Mouse (Mus musculus) mature B cell (primary cell): ENCODE measurements around the gene Sh3bp2.
"Not testable (repeated sequence)": the region's sequence is repeated elsewhere in the genome, so short reads cannot be mapped to it uniquely, and the experiment has no call there.

Experiments
- in situ Hi-C: fragments of 300-500 bp; cut with MboI; formaldehyde crosslinking; loops from 2 replicates; pipeline ENCODE4 v1.14.3; 2019

Sh3bp2 gene

DNA sequence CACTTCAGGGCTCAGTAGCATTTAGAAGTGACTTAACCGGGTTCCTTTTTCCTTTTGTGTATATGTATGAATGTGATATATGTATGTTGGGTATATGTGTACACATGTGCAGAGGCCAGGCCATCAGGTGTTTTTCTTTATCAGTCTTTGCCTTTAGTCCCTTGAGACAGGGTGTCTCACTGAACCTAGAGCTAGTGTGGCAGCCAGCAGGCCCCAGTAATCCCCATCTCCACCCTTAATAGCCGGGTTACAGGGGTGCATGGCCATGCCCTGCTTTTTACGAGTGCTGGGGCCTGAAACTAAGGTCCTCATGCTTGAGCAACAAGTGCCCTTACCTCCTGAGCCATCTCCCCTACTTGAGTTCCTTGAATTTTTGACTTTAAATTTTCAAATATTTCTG is 45.9 kb downstream of the Sh3bp2 start:
- in situ Hi-C loops, result no loop called here

DNA sequence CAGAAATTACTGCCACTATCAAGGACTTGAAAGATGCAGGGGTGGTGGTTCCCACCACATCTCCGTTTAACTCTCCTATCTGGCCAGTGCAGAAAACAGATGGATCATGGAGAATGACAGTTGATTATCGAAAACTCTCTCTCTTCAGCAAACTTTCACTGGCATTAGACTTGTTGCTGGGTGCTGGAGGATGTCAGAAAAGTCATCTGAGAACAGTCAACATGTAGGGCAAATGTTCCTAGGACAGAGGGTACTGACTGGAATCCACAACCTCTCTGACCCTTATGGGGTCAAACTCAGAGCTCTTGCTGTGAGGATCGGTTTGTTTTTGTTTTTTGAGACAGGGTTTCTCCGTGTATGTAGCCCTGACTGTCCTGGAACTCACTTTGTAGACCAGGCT is 46.9 kb downstream of the Sh3bp2 start:
- in situ Hi-C loops, result not testable (repeated sequence)

DNA sequence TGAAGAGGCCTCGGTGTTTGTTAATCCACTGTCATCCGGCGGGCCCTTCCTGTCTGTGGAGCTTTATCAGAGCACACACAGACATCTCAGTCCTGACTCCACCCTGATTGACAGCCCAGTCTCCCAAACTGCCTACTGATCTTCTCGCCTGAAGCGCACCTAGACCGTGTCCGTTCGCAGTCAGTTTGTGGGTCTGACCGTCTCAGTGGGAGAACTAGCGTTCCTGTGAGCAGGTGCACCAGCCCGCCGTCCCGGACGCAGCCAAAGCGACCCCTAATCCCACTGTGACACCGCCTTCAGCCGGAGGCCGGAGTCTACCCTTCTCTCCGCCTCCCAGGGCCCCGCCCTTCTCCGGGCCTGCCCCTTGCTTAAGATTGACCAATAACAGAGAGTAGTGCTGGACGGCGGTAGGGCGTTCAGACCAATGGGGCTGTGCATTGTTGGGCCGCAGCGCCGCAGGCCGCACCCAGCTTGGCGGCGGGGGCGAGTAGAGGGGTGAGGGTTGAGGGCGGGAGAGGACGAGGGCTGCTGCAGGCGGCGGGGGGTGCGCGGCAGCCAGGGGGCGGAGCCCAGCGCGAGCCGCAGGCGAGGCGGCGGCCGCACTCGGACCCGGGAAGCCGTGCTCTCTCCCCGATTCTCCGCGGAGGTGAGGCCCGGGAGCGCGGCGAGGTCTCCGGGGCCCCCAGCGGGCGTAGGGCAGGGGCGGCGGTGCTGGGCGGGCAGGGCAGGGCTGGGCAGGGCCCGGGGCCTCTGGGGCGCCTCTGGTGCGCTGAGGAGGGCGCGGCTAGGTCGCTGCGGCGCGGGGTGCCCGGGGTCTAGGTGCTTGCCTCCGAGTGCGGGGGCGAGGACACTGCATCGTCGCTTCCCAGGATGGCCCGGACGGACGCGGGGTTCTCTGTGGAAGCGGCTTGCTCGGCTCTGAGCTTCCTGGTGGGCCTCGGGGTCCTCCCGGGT is 47.9 kb downstream of the Sh3bp2 start, which contains the start of gene Add1:
Add1 (plus strand) TSS at position 397 of the 954 bp plus-strand sequence.
- in situ Hi-C loops, result no loop called here

DNA sequence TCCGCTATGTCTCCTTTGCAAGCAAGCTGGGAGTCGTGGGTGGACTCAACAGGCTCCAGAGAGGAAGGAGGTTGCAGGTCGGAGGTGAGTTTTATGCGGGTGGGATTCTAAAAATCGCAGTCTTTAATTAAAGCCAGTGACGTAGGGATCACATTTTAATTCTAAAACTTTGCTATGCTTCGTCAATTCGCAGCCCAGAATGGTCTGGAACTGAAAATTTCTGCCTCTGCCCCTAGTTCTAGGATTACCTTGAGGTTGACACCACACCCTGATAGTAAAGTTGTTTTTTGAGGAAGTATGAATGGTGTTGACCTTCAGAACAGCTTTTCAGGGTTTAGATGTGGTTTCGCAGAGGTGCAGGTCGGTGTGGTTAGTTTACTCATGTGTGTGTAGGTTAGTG is 49.1 kb downstream of the Sh3bp2 start:
- in situ Hi-C loops, result no loop called here

DNA sequence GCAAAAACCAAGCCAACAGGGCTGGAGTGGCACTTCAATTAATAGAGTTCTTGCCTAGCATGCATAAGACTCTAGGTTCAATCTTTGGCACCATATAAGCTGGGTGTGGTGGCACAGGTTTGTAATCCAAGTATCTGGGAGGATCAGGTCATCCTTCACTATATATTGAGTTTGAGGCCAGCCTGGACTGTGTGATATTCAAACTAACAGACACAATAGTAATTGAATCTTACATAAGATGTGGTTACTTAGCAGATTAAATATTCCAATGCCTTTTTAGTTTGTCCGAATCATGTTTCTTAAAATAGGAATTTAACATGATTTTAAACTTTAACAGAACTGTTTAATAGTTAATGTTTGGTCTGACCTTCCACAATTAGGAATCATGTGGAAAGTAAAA is 50.6 kb downstream of the Sh3bp2 start:
- in situ Hi-C loops, result no loop called here

DNA sequence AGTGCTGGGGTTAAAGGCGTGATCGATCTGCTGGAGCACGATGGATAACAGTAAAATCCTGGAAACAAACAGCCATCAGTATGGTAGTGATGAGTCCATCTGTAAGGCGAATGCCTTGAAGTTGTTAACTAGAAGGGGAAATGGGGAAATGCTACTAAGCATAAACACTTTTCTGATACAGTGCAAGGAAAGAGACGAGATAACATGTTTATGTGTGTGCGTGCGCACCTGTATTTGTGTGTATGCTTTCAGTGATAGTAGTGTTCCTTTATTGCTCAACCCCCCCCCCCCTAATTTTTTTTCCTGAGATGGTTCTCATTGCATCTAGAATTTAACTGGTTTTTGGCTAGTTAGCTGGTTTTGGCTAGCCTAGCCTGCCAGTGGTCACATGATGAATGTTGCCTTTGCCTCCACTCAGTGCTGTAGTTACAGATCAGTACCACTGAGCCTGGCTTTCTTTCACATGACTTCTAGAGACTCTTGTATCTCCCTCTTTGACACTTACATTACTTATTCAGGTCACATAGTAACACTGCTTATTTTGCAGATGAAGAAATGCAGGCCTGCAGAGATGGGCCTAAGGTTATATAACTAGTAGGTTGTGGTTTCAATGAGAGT is 52.5 kb downstream of the Sh3bp2 start:
- in situ Hi-C loops, result no loop called here

DNA sequence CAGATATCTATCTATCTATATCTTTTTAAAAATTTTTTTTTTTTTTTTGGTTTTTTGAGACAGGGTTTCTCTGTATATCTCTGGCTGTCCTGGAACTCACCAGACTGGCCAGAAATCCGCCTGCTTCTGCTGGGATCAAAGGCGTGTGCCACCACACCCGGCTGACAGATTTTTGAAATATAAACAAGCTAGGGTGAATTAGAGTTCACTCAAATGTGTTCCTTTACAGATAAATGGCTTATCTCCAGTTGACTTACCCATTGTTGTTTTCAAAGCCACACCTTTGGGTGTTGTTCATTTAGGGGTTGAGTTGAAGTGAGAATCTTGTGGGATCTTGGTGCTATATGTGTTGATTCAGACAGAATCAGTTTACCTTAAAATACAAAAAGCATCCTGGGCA is 53.7 kb downstream of the Sh3bp2 start:
- in situ Hi-C loops, result no loop called here

DNA sequence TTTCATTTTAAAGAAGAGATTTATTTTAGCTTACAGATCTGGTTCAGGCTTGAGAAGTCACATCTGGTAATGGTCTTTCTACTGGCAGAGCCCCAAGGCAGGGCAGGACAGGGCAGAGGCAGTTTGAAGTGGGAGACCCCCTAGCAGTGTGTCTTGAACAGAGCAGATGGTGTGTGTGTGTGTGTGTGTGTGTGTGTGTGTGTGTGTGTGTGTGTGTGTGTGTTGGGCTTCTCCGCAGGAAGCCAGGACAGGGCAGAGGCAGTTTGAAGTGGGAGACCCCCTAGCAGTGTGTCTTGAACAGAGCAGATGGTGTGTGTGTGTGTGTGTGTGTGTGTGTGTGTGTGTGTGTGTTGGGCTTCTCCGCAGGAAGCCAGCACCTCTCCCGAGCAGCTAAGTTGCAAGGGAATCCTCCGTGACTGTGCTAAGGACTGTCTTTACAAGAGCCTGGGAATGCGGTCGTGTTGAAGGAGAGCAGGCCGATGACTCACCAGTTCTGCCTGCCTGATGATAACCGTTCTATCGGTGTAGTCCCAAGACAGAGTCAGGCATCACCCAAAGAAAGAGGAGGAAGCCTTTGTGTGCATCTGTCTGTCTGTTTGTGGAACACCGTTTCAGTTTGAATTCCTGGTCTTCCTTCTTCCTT is 56.2 kb downstream of the Sh3bp2 start:
- in situ Hi-C loops, result not testable (repeated sequence)

DNA sequence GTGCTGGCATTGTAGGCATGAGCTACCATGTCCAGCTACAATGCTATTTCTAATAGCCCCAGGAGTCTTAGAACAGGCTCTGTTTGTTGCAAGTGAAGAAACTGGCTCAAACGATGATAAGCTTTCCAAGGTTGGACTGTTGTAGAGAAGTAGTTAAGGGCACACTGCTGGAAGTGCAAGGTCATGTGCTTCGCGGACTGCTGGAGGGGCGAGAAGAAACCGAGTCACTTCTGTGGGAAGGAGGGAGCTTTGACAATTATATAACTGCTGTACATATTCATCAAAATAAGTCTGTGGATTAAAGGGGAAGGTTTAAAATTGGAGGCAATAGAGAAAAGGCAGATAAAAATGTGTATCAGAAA is 56.7 kb downstream of the Sh3bp2 start:
- in situ Hi-C loops, result no loop called here

DNA sequence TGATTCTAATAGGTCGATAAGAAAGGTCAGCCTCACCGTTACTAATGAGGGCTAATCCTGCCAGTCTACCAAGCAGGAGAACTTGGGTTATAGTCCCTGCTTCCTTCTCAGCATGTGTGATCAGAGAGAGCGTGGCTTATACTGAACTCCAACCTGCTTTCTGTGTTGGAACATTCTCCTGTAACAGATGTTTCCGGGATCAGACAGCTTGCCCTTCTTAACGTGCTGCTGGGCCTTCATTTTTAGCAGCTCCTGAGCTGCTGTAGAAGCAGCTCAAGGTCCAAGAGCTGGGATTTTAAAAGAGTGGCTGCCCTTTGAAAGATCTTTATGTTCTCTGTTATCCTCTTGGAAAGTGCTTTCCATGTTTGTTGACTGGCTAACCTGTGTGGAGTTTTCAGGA is 59.6 kb downstream of the Sh3bp2 start:
- in situ Hi-C loops, result no loop called here

DNA sequence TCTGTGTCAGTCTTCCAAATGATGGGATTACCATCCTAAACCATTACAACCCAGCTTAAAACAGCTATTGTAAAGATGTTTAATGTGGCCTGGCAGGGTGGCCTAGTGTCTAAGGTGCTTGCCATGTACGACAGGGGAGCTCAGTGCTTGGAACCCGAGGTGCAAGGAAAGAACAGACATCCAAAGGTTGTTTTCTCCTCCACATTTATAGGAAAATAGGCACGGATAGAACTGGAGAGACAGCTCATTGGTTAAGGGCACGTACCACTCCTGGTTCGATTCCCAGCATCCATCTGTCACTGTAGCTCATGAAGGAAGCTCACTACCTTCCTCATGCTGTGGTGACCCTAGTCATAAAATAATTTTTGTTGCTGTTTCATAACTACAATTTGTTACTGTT is 62.2 kb downstream of the Sh3bp2 start:
- in situ Hi-C loops, result no loop called here

DNA sequence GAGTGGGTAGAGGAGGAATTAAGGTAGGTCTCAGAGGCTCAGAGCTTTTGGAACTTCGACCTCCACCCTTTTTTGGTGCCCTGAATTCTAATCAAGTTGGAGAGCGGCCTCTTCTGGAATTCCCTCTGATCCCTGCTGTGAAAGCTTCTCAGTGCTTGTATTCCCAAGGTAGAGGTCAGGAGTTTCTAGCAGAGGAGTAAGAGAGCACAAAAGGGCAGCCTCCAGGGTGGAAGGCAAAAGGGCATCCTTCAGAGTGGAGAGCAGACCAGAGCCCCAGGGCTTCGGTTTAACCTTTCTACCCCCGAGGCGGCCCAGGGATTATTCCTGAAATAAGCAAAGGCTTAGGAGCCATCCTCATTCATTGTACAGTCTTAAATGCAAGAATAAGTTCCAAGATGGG is 64.4 kb downstream of the Sh3bp2 start:
- in situ Hi-C loops, result no loop called here

DNA sequence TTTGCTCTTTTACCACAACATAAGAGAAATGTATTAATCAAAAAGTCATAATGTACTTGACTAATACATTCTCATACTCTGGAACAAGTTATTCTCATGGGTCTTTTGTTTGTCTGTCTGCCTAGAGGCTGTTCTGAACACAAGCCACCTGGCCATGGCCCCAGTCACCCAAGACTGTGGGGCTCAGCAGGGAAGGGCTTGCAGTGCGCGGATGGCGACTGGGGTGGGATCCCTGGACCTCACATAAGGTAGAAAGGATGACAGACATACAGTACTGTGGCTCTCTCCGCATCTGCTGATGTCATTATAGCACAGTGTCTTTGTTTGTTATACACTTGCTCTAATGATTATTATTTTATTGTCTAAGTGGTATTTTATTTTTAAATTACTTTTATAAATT is 65.1 kb downstream of the Sh3bp2 start:
- in situ Hi-C loops, result no loop called here

DNA sequence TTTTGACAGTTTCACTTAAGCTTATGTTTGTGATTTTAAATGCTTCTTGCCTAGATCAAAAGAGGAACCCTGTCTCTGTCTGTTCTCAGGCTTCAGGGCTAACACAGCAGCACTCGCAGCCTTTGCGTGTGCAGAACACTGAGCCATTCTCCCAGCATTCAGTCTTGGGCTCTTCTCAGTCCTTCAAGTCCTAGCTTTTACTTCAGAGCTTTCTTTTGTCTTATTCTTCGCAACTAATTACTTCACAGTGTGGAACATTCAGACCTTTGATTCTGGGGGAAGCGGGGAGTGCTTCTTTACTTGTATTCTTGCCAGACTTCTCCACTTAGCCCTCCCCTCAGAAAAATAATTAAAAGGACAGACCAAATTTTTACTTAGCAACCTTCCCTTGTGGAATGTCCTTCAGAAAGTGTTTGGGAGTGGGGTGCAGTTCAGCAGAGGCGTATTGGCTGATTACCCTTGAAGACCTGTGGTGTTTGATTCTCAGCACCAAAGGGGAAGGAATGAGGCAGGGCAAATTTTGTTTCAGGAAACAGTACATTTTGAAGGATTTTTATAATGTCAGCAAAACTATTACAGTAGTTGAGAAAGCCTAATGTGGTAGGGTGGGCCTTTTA is 65.9 kb downstream of the Sh3bp2 start:
- in situ Hi-C loops, result no loop called here

DNA sequence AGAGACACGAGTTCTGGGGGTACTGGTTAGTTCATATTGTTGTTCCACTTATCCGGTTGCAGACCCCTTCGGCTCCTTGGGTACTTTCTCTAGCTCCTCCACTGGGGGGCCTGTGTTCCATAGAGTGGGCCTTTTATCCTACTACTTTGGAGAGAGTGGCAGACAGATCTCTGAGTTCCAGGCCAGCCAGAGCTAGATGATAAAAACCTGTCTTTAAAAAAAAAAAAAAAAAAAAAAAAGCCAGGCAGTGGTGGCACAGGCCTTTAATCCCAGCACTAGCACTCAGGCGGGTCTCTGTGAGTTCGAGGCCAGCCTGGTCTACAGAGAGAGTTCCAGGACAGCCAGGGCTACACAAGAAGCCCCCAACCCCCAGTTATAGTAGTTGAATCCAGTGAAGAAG is 66.6 kb downstream of the Sh3bp2 start:
- in situ Hi-C loops, result not testable (repeated sequence)

DNA sequence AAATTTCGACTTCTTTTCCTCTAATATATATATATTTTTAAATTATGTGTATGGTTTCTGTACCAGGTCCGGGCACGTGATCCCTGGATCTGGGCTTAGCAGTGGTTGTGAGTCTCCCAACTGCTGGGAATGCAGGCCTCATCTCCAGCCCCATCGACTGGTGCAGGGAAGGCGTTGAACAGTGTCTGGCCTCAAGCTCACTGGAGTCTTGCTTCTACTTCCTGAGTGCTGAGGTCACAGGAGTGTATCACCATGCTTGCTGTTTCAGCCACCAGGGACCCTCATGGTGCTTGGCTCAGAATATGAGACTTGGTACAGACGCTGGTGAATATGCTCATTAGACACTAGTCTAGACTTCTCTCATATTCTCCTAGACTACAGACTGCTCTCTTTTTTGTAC is 67.0 kb downstream of the Sh3bp2 start:
- in situ Hi-C loops, result no loop called here

DNA sequence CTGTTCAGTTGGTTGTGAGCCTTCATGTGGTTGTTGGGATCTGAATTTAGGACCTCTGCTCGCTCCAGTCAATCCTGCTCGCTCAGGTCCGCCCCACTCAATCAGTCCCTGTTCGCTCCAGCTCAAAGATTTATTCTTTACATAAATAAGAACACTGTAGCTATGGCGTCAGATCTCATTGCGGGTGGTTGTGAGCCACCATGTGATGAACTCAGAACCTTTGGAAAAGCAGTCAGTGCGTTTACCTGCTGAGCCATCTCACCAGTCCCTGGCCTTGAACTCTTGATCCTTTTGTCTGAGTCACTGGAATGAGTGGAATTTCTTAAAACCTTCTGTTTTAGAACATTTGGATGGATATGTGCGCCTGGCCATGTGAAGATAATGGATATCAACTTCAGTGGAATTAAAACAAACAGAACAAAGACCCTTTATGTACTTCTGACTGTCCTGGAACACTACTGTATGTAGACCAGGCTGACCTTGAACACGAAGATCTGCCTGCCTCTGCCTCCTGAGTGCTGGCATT is 67.6 kb downstream of the Sh3bp2 start:
- in situ Hi-C loops, result no loop called here

DNA sequence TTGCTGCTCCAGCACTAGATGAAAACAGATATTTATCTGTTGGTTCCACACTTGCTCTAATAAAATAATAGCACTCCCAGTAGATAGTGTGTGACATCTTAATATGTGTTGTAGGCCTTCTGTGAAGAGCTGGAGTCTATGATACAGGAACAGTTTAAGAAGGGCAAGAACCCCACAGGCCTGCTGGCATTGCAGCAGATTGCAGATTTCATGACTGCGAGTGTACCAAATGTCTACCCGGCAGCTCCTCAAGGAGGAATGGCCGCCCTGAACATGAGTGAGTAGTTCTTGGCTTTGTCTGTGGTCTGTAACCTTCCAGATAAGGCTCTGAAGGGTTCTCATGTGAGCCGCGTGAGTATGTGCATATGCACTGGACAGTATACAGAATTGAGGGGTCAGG is 78.9 kb downstream of the Sh3bp2 start:
- in situ Hi-C loops, result no loop called here

DNA sequence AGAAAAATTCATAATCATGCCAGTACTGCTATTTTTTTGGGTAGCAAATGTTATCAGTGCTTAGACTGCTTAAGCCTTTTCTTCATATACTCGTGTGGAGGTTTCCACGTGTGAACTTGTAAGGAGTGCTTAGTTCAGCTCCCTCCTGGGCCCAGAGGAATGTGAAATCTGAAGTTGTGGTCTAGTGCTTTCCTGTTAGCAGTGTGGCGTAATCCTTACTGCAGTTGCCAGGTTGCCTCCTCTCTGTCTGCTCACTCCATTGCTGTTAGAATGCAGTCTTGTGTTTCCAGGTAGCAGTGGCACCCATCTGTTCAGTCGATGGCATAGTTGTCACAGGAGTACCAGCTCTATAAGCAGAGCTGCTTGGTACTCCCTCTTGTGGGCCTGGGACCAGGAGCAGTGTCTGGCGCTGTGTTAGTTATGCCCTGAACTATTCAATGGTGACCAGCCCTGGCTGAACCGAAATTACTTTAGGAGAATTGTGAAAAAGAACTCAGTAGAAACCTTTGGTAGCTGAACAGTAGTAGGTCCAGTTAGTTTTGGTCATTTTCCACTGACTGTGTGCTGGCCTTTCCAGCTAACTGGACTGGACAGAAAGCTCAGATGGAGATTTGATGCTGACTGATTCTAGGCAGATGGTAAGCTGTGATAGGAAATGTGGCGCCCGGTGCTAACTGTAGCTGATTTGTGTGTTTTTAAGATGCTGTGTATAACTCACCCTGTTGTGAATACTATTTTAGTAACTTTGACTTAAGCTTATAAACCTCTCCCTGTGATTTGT is 81.7 kb downstream of the Sh3bp2 start:
- in situ Hi-C loops, result no loop called here

DNA sequence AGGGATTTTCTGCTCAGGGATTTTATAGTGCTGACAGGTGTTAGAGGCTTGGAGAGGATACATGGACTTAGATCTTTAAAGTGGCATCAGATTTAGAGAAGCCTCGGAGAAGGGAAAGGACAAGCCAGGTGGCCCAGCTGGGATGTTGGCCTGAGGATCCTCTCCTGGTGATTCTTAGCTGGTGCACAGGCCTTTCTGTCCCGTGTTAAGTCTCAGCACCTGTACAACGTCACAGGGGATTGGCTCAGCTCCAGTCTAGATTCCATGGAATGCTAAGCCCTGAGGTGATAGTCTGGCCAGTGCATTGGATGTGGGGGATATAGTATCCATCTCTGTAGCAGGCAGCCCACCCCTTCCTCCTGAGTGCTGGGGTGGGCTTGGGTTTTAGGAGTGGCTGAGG is 82.6 kb downstream of the Sh3bp2 start:
- in situ Hi-C loops, result no loop called here

DNA sequence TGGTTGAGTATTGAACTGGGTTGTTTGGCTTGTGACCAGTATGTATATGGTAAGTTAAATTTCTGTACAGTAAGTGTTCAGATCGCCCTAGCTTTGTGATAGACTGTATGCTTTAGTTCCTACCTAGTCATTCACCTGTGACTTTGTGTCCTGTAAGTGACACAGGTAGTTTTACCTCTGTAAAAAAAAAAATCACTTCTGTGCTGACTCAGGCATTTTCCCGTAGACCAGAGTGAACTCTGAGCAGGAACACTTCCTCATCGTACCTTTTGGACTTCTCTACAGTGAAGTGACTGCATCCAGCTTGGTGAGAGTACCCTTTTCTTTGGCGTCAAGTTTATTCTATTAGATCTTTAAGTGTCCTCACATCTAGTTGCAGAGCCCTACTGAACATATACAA is 84.3 kb downstream of the Sh3bp2 start:
- in situ Hi-C loops, result no loop called here
